Mouse (Mus musculus) C2C12 (cell line): ENCODE results near the gene Gm26566. TPM values are rescaled to one million over a fixed set of nuclear protein-coding genes. Genes with fewer than 3 reads are reported as not detected.

Experiments
- H3K27me3 ChIP-seq: one replicate; pipeline ENCODE4 v1.6.1; 2011; ENCODE audit not compliant: control insufficient read depth, insufficient read depth, insufficient read length
- H3K36me3 ChIP-seq: one replicate; pipeline ENCODE4 v1.6.1; 2011; ENCODE audit not compliant: control insufficient read depth, insufficient read depth
- H3K4me3 ChIP-seq: one replicate; pipeline ENCODE4 v1.5.1; 2011; ENCODE audit warnings: mild to moderate bottlenecking, control low read depth; ENCODE audit not compliant: poor library complexity, insufficient read depth, severe bottlenecking
- H3K79me2 ChIP-seq: one replicate; pipeline ENCODE4 v1.6.1; 2011; ENCODE audit not compliant: control insufficient read depth, insufficient read depth
- H3K79me3 ChIP-seq: one replicate; pipeline ENCODE4 v1.6.1; 2011; ENCODE audit warnings: low read depth, control low read depth
- H3ac ChIP-seq: one replicate; pipeline ENCODE3; 2011; ENCODE audit warnings: low read depth; ENCODE audit not compliant: control insufficient read depth, insufficient read length
- CEBPB ChIP-seq: IDR thresholded peaks from one replicate; pipeline ENCODE4 v1.6.1; 2011; ENCODE audit warnings: low read depth, mild to moderate bottlenecking, control low read depth, moderate library complexity
- CTCF ChIP-seq: IDR thresholded peaks from one replicate; pipeline ENCODE4 v1.5.1; 2011; ENCODE audit not compliant: control insufficient read depth, insufficient read depth, insufficient read length
- FOSL1 ChIP-seq: IDR thresholded peaks from one replicate; pipeline ENCODE4 v1.8.0; 2011; ENCODE audit warnings: mild to moderate bottlenecking, low read length; ENCODE audit not compliant: poor library complexity, insufficient read depth, severe bottlenecking
- MAX ChIP-seq: IDR thresholded peaks from one replicate; pipeline ENCODE4 v1.6.1; 2011; ENCODE audit warnings: mild to moderate bottlenecking, control low read depth
- MYOD1 ChIP-seq: IDR thresholded peaks from one replicate; pipeline ENCODE4 v1.6.1; 2011; ENCODE audit warnings: low read depth; ENCODE audit not compliant: control insufficient read depth, insufficient read length
- MYOG ChIP-seq: IDR thresholded peaks from one replicate; pipeline ENCODE4 v1.6.1; 2011; ENCODE audit not compliant: control insufficient read depth, insufficient read length; ENCODE audit errors: extremely low read depth
- USF1 ChIP-seq: IDR thresholded peaks from one replicate; pipeline ENCODE4 v1.6.1; 2011; ENCODE audit warnings: low read depth, mild to moderate bottlenecking, control low read depth, moderate library complexity
- polyA plus RNA-seq: library from polyadenylated mRNA; unstranded; fragments of >200 nt; fragmentation: generic; extraction: Trizol; gene quantifications from one replicate; pipeline ENCODE4 v1.2.1, GENCODE M21; 2012; ENCODE audit warnings: missing spikeins

Gm26566 gene
- polyA plus RNA-seq, 1 experiment, result 1.9 TPM

DNA sequence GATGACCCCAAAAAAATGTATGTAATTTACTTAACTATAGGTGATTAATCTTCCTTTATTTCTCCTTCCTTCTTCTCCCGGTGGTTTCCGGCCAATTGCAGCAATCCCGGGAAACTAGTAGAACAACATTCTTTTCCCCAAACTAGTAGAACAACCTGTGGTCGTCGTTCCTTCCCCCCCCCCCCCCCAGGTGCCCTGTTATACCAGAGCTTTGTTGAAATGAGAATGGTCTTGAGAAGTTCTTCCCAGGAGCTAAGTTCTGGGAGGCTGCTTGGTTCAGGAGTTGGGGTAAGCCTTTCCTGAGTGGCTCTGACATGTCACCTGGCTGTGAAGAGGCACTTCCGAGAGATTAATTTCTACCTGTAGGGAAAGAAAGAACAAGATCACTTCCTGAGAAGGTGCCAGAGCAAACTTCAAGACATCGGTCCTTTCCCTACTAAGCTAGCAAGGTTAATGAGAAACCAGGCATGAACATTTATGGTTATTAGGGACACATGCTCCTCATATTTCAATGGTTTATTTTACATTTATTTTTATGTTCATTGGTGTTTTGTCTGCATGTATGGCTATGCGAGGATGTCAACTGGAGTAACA, 2.0 kb downstream of the Gm26566 start:
- H3K79me3 ChIP-seq, result peaks cover 34% of the 10 kb centered on the region
- H3ac ChIP-seq, result no peak overlapping the region
- H3K4me3 ChIP-seq, result no peak overlapping the region
- H3K27me3 ChIP-seq, result no peaks in the 10 kb centered on the region
- peaks cover 26% of the 10 kb centered on the region for H3K36me3 ChIP-seq
- TF ChIP-seq MYOD1 (no peak), CEBPB (no peak), MAX (no peak), MYOG (no peak), USF1 (no peak), FOSL1 (no peak), CTCF (no peak)
- H3K79me2 ChIP-seq, result peaks cover 36% of the 10 kb centered on the region

DNA sequence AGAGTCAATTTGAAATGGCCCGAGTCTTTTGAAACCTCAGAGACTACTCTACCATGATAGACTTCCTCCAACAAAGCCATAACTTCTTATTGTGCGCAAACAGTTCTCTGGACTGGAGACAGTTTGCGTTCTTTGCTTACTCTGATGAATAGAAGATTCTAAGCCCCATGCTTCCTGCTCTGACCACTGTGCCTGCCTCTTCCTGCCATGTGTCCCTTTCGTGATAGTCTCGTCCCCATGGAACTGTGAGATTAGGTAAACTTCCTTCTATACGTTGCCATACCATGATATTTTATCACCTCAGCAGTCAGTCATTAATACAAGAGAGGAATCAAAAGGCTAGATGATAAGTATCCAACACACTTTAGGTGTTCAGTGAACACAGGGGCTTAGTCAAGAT, 5.1 kb downstream of the Gm26566 start:
- H3K79me3 ChIP-seq, result peaks cover 3% of the 10 kb centered on the region
- no peaks in the 10 kb centered on the region for H3K36me3 ChIP-seq
- no peaks in the 10 kb centered on the region for H3K27me3 ChIP-seq
- no peak overlapping the region for H3K4me3 ChIP-seq
- TF ChIP-seq USF1 (no peak), MAX (no peak), FOSL1 (no peak), MYOD1 (no peak), MYOG (no peak), CEBPB (no peak), CTCF (no peak)
- peaks cover 5% of the 10 kb centered on the region for H3K79me2 ChIP-seq
- H3ac ChIP-seq, result no peak overlapping the region

DNA sequence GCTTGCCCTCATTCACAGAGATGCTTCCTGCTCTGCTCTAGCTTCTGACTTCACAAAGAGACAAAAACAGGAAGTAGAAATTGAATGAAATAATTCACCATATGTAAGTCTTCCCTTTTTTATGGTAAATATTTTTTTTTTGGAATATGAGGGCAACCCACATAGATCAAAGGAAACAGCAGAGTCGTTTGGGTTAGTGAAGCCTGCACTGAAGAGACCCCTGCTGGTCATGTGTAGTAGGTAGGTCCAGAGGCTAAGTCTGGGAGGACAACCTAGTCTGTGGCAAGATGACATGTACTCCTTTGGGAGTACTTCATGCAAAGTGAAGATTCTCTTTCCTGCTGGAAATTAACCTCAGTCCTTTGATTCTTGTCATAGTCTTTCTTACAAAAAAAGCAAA, 5.7 kb downstream of the Gm26566 start:
- TF ChIP-seq FOSL1, result no peak
- TF ChIP-seq CTCF, result peak; percentile 11
- Histone ChIP-seq H3K36me3 (no peaks in the 10 kb centered on the region), H3K79me2 (no peaks in the 10 kb centered on the region), H3K4me3 (no peak overlapping the region), H3ac (no peak overlapping the region), H3K27me3 (no peaks in the 10 kb centered on the region), H3K79me3 (no peaks in the 10 kb centered on the region)

DNA sequence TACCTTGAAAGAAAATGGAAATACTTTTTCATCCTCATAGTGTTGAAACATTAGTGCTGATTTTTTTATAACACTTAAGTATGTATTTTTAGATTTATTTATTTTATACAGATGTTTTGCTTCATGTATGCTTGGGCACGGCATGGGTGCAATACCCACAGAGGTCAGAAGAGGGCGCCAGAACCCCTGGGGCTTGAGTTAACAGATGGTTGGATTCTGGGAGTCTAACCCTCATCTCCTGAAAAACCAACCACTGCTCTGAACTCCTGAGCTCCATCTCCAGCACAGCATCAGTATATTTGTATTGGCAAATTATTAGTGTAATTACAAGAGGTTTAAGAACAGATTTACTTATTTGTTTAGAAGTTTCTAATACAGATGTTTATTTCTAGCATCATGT, 16.9 kb downstream of the Gm26566 start:
- Histone ChIP-seq H3ac (no peak overlapping the region), H3K27me3 (peaks cover 10% of the 10 kb centered on the region), H3K79me2 (no peaks in the 10 kb centered on the region), H3K79me3 (no peaks in the 10 kb centered on the region), H3K36me3 (no peaks in the 10 kb centered on the region), H3K4me3 (no peak overlapping the region)
- TF ChIP-seq MYOG (no peak), CTCF (peak; percentile 34)

DNA sequence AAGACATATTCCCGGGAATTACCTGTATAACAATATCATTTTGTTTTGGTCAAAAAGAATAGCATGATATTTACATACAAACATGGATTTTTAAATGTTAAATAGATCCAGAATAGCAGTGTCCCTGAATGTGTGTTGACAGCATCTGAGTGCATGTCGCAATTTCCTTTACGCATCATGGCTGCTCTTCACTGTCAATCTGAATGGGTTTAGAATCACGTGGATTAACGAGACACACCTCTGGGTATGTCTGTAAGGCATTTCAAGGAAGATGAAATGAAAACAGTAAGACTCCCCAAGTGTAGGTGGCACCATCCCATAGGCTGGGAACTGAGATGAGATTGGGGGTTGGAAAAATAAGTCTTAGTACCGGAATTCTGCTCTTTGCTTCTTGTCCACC, 17.4 kb downstream of the Gm26566 start:
- no peak overlapping the region for H3ac ChIP-seq
- no peaks in the 10 kb centered on the region for H3K79me2 ChIP-seq
- no peaks in the 10 kb centered on the region for H3K79me3 ChIP-seq
- TF ChIP-seq FOSL1 (no peak), CEBPB (peak; percentile 47)
- peaks cover 10% of the 10 kb centered on the region for H3K27me3 ChIP-seq
- H3K4me3 ChIP-seq, result no peak overlapping the region
- H3K36me3 ChIP-seq, result no peaks in the 10 kb centered on the region

DNA sequence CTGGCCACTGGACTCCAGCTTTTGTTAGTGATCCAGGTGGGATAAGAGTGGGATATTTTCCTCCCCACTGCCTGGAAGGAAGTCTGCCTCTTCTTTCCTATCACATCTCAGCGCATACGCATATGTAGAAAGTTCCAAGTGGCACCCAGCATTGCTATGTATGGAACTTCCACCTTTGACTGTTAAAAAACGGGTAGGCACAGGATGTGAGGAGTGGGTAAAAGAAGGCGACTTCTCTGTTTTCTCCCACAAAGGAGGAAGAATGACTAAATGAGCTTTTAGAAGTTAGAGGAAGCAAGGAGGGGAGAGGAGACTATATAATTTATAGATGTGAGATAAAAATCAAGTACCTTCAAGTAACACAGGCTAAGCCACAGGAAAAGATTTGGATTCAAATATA, 19.8 kb downstream of the Gm26566 start:
- H3K4me3 ChIP-seq, result no peak overlapping the region

More for the DNA sequence above, 19.8 kb downstream of the Gm26566 start:
- TF ChIP-seq CTCF (no peak), MYOG (no peak), MYOD1 (no peak), USF1 (no peak), CEBPB (no peak), FOSL1 (no peak), MAX (no peak)
- Histone ChIP-seq H3K27me3 (peaks cover 2% of the 10 kb centered on the region), H3ac (no peak overlapping the region), H3K79me2 (no peaks in the 10 kb centered on the region), H3K36me3 (no peaks in the 10 kb centered on the region), H3K79me3 (no peaks in the 10 kb centered on the region)
